Mouse (Mus musculus) heart, adult 2 months (tissue): ENCODE results near the gene Lrrc59.

ENCODE experiments used
- CTCF ChIP-seq: fragments of 200-600 bp; IDR thresholded peaks from 2 replicates; pipeline ENCODE4 v1.8.1; 2022; ENCODE audit warnings: antibody characterized with exemption, mild to moderate bottlenecking, moderate library complexity
- POLR2A ChIP-seq: fragments of 200-500 bp; IDR thresholded peaks from 2 replicates; pipeline ENCODE4 v1.6.1; 2011; ENCODE audit warnings: mild to moderate bottlenecking, low read depth, low read length, control low read depth; ENCODE audit not compliant: insufficient read depth

DNA sequence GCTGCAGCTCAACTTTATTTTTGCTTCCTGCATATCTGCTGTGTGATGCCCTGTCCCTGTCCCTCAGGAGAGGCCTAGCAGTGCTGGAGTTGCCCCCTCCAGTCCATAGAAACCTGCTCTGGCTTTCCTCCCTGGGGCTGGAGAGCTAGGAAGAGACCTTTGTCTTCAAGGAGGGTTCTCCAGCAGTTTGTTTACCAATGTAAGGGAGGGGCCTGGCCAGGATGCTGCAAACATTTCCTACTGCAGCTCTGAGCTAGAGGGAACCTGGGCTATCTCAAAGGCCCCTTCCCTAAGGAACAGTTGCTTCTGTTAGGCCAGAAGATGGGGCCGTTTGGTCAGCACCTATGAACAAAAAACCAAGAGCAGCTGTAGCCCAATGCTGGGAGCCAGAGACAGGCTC, 31.8 kb downstream of the Lrrc59 start:
- no peak for TF ChIP-seq CTCF
- TF ChIP-seq POLR2A: no peak
